Mouse (Mus musculus): Measurements from ENCODE around the gene Lrrc52.

DNA sequence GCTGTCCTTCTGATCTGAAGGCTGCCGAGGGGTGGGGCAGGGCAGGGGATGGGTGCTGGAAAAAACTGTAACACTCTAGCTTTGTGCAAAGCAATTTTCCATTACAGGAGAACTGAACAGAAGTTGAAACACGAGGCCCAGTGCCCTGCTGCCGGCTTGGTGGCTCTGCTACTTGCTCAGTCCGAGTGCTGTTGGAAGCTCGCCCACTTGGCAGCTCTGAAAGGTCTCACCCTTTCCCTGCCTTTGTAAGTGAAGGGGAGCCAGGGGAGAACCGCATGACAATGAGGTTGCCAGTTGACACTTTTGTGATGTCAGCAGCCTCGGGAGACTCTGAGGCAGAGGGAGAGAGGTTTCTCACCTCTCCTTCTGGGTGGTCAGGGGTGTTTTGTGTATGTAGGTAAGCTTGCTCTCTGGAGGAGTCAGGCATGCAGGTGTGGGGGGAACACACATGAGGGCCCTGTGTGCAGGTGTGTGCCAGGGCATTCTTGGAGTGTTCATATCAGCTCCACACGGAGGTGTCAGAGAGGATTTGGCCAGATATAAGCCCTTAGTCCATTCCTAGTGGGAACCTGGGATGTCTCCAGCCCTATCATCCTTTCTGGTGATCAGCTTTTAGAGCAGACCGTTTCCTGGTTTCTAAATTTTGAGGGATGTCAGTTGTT lies at the start of gene Lrrc52:
- TF ChIP-seq NANOG (IDR thresholded peaks at IDR 0.05; ENCODE audit: borderline replicate concordance, low read length) = no peak
- no peak for TF ChIP-seq CTCF (conservative IDR thresholded peaks at IDR 0.05; ENCODE audit: low read length)
- no peak for TF ChIP-seq POU5F1 (IDR thresholded peaks at IDR 0.05; ENCODE audit: borderline replicate concordance, low read length)

Data from E14TG2a.4 (cell line).